Mouse (Mus musculus) urinary bladder, adult 18-20 months (tissue): Measurements from ENCODE around the gene Lhb.
"Not testable (repeated sequence)": the region's sequence is repeated elsewhere in the genome, so short reads cannot be mapped to it uniquely, and the experiment has no call there.

Experiments used
- DNase-seq, 2 experiments: peaks; one replicate each; pipeline ENCODE4 v3.0.0; 2022; ENCODE audit warnings: low spot score in 2 of 2, mixed read lengths in 2 of 2

Lhb gene

GRCm38 (mm10) chr7:45455932-45456696, 35.5 kb downstream of the Lhb start:
- DNase-seq, result no peak

- no peak for DNase-seq
Measured at GRCm38 (mm10) chr7:45456721-45457203, 36.1 kb downstream of the Lhb start.

- no peak for DNase-seq
Measured at GRCm38 (mm10) chr7:45457204-45458060, 36.8 kb downstream of the Lhb start.

DNA sequence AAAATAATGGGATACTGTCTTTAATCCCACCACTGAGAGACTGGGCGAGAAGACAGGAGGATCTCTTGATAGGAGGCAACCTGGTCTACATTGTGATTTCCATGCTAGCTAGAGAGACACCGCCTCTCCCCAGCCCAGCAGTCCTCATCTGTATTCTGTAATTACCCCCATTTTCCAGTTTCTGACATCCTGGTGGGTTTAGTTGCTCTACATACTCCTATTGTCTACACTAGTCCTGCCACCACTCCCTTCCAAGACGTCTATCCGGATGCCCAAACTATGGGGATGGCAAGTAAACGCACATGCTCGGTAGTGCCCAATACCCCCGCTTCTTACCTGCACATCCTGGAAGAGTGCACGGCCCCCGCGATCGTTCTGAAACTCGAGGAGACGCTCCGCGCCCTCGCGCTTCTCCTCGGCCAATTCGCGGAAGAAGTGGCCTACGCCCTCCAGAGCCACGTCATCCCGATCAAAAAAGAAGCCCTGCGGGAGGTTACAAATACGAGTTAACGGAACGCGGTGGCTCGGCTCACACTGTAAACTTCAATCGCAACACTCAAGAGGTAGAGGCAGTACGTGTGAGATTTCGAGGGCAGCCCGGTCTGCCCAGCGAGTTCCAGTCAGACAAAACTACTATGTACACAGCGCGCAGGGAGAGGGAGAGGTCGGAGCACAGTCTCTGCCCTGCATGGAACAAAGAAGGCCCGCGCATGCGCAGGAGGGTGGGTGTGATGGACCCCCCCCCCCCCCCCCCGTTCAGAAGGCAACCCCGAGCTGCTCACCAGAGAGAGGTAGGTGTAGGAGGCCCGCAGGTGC, 38.3 kb downstream of the Lhb start:
- peak; percentile 48 to 57 for DNase-seq

- peak; percentile 81 to 98 for DNase-seq
Measured at GRCm38 (mm10) chr7:45459564-45460140, 39.0 kb downstream of the Lhb start, which contains the start of gene Ftl1. Ftl1 (minus strand) TSS chr7:45459884.

DNA sequence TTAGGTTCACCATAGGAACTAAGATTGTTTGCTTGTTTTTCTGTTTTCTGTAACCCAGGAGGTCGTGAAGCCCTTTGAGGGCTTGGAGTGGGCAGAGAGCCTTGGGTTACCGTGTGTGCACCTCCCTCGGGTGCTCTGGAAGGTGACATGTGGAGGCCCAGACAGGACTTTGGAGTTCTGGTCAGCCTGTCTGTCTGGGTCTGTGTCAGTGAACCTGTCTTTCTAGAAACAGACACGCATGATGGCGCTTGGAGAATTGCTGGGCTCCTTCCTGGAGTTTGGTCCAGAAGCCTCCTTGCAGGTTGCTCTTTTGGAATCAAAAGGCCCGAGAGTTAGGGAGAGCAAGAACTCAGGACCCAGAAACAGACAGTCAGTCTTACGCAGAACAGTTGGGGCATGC, 39.8 kb downstream of the Lhb start:
- no peak for DNase-seq

- DNase-seq, result peak; percentile 72 to 81
Measured at GRCm38 (mm10) chr7:45460860-45461314, 40.3 kb downstream of the Lhb start.

DNA sequence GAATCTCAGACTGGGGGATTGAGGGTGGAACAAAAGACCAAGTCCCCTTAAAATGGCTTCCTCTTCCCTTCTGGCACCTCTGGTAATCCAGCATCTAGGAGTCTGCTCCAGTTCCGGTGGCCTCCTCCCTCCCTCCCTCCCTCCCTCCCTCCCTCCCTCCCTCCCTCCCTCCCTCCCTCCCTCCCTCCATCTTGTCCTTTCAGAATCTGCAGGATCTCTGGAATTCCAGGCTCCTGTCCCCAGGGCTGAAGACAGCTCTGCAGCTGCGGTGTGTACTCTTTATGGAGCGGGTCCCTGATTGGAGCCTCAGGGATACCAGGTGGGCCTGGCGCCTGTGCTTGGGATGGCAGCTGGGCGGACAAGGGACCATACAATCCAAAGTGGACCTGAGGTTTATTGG, 40.7 kb downstream of the Lhb start:
- no peak for DNase-seq

DNA sequence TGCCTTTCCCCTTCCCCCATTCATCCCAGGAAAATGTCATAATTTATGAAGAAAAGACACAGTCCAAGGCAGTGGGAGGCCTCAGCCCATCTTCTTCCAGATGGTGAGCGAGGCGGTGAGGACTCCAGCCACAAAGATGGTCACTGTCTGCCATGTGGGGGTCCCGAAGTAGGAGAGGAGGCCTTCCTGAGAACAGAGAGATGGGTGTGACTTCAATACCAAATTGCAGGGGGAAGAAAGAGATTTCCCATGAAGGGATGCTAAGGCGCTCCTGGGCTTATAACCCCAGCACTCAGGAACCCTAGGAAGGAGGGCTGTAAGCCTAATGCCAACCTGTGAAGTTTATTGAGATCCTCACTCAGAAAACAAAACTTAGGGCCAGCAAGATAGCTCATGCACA, 41.2 kb downstream of the Lhb start:
- DNase-seq, result no peak

DNA sequence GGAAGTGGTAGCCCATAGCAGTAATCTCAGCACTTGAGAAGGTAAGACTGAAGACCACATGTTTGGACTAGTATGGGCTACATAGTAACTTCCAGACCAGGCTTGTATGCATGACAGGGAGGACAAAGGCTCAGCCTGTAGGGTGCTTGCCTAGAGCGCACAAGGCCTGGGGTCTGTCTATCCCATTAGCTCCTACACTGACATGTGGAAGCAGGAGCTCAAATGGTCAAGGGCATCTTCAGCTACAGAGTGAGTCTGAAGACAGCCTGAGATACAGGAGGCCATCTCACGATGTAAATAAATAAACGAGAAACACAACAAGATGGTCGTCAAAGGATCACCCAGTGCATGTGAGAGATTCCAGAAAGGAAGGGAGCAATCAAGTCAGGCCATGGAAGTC, 41.7 kb downstream of the Lhb start:
- no peak for DNase-seq

GRCm38 (mm10) chr7:45462868-45463267, 42.2 kb downstream of the Lhb start:
- not testable (repeated sequence) for DNase-seq

DNA sequence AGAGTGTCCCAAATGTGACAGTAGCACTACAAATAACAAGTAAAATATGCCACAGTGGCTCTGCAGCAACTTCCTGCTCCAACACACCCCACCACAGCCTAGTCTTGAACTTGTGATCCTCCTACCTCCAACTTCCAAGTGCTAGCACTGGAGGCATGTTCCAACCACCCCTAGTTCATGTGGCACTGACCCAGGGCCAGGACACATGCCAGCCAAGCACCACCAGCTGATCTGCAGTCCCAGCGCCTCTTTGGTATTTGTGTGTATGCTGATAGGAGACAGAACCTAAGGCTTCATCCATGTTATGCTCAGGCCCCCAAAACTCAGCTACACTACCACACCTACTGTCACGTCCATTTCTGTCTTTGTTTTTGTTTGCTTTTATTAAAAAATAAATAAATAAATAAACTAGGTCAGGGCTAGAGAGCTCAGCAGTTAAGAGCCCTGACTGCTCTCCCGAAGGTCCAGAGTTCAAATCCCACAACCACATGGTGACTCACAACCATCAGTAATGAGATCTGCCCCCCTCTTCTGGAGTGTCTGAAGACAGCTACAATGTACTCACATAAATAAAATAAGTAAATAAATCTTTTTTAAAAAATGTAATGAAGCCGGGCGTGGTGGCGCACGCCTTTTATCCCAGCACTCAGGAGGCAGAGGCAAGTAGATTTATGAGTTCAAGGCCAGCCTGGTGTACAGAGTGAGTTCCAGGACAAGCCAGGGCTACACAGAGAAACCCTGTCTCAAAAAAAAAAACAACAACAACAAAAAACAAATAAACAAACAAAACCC, 43.6 kb downstream of the Lhb start:
- no peak for DNase-seq

GRCm38 (mm10) chr7:45465112-45465511, 44.5 kb downstream of the Lhb start:
- no peak for DNase-seq

- DNase-seq, result no peak
Measured at GRCm38 (mm10) chr7:45465549-45465948, 44.9 kb downstream of the Lhb start.

GRCm38 (mm10) chr7:45466283-45467089, 45.9 kb downstream of the Lhb start, which contains the start of gene Bax:
Bax (minus strand) TSS chr7:45466898.
- peak; percentile 89 to 93 for DNase-seq

GRCm38 (mm10) chr7:45467090-45467670, 46.6 kb downstream of the Lhb start:
- no peak for DNase-seq

GRCm38 (mm10) chr7:45470869-45471268, 50.2 kb downstream of the Lhb start:
- peak in 1 of 2 experiments; percentile 62 for DNase-seq
